Mouse (Mus musculus) embryonic facial prominence, embryonic 10.5 days (tissue): Measurements from ENCODE around the gene Card9. TPM values are rescaled to one million over a fixed set of nuclear protein-coding genes. Genes with fewer than 3 reads are reported as not detected.

Experiments
- DNase-seq: peaks from one replicate; pipeline ENCODE4 v3.0.0-alpha.2; 2017; ENCODE audit warnings: low spot score
- H3K27ac ChIP-seq: fragments of 300-500 bp; sonication (generic); replicated peaks from 2 replicates; pipeline ENCODE4 v1.5.1; 2016; ENCODE audit warnings: mild to moderate bottlenecking
- H3K27me3 ChIP-seq: fragments of 300-500 bp; sonication (generic); replicated peaks from 2 replicates; pipeline ENCODE4 v1.6.1; 2016; ENCODE audit warnings: low read depth, mild to moderate bottlenecking; ENCODE audit not compliant: poor library complexity, severe bottlenecking
- H3K36me3 ChIP-seq: fragments of 300-500 bp; sonication (generic); replicated peaks from 2 replicates; pipeline ENCODE4 v1.6.1; 2016; ENCODE audit warnings: mild to moderate bottlenecking, moderate library complexity
- H3K4me1 ChIP-seq: fragments of 300-500 bp; sonication (generic); 2 replicates; pipeline ENCODE4 v1.6.1; 2016
- H3K4me3 ChIP-seq: fragments of 300-500 bp; sonication (generic); 2 replicates; pipeline ENCODE4 v1.5.1; 2016; ENCODE audit warnings: mild to moderate bottlenecking, moderate library complexity
- H3K9me3 ChIP-seq: fragments of 300-500 bp; sonication (generic); 2 replicates; pipeline ENCODE4 v1.6.1; 2016; ENCODE audit warnings: mild to moderate bottlenecking
- WGBS: fragments of 180-500 bp; shearing (Covaris S2); methylation state at CpG from one replicate; pipeline ENCODE4 v1.1.7; 2016; 5-methylcytosine and 5-hydroxymethylcytosine counted together
- polyA plus RNA-seq: library from polyadenylated mRNA; unstranded; fragments of >200 nt; fragmentation: Nextera tagmentation; extraction: Ambion mirVana; gene quantifications from 2 replicates; pipeline ENCODE4 v1.2.1, GENCODE M21; 2016

Gene Card9
- polyA plus RNA-seq, 1 experiment from 2014 or later = 0.87 TPM

DNA sequence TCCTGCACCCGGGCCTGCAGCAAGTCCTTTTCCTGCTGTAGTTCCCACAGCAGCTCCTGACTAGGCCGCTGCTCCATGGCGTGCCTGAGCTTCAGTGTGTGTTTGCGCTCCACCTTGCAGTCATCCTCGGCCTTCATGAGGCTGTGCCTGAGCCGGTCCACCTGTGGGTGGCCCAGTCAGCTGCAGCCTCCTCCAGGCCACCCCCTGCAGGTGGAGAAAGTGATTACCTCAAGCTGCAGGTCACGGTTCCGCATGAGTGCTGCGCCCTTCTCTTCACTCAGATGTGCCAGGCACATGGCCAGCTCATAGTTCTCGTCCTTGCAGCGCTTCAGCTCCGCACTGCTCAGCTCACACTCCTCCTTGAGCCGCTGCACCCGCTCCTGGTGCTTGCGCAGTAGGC is 3.2 kb downstream of the Card9 start:
- no peaks in the 10 kb centered on the region for H3K9me3 ChIP-seq
- H3K27ac ChIP-seq = no peak overlapping the region; the same call in 1 of the 2 replicates
- WGBS = 49% methylated on average over 15 of the region's 15 CpGs
- peaks cover 7% of the 10 kb centered on the region for H3K36me3 ChIP-seq
- peaks cover 23% of the 10 kb centered on the region for H3K4me1 ChIP-seq
- H3K4me3 ChIP-seq = no peak overlapping the region
- DNase-seq = peak; percentile 17
- H3K27me3 ChIP-seq = no peaks in the 10 kb centered on the region; the same call in 1 of the 2 replicates

DNA sequence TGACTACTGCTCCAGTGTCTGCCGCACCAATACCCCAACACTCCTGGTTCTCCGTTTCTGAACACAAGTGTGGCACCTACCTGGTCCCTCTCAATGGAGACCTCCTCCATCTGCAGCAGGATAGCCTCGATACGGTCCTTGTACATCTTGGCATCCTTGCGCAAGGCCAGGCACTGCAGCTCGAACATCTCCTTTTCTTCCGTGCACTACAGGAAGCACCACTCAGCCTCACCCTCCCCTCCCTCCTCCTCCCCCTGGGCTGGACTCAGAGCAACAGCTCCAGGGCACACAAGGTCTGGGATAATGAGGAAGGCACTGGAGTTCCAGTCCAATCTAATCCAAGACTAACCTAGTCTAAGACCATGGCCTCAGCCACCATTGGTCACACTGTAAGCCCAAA is 4.0 kb downstream of the Card9 start:
- WGBS = 74% methylated on average over 7 of the region's 7 CpGs
- Histone ChIP-seq H3K4me1 (peaks cover 26% of the 10 kb centered on the region), H3K9me3 (no peaks in the 10 kb centered on the region), H3K27me3 (no peaks in the 10 kb centered on the region; the same call in 1 of the 2 replicates), H3K27ac (no peak overlapping the region), H3K4me3 (no peak overlapping the region), H3K36me3 (peaks cover 4% of the 10 kb centered on the region; the same call in 1 of the 2 replicates)
- no peak for DNase-seq

DNA sequence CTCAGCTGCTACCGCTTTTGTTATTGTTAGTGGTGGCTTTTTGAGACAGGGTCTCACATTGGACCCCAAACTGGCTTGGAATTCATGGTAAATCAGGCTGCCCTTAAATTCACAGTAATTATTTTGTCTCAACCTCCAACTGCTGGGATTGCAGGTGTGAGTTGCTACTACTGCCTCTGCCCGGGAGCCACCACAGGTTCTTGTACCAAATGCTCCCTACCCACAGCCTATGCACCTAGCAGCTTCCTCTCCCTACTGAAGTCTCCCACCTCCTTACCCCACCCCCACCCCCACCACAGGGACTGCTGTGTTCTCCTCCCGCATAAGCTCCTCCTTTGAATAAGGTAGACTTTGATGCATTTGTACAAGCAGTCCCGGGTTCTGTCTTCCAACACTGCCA is 4.5 kb downstream of the Card9 start:
- H3K36me3 ChIP-seq = peaks cover 2% of the 10 kb centered on the region; the same call in 1 of the 2 replicates
- no peak for DNase-seq
- no peak overlapping the region for H3K27ac ChIP-seq
- no peaks in the 10 kb centered on the region; the same call in 1 of the 2 replicates for H3K27me3 ChIP-seq
- peaks cover 30% of the 10 kb centered on the region for H3K4me1 ChIP-seq
- 86% methylated on average over 4 of the region's 4 CpGs for WGBS
- no peaks in the 10 kb centered on the region for H3K9me3 ChIP-seq
- no peak overlapping the region for H3K4me3 ChIP-seq

DNA sequence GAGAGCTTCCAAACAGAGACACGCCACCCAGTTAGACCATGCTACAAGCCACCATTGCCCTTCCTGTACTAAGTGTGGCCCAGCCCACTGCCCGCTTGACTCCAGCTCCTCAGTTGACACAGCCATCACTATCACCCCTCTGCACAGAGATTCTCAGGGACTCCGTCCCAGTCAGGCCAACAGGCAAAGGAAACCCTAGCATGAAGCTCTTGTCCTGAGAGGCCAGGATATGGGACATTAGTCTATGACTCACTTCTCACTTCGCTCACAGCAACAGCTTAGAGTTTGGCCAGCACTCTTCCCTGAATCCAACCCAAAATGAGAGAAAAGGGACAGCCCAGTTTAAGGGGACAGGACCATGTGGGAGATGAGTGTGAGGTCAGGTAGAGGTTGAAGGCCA is 6.3 kb downstream of the Card9 start:
- H3K4me1 ChIP-seq = peaks cover 43% of the 10 kb centered on the region
- peaks cover 14% of the 10 kb centered on the region for H3K36me3 ChIP-seq
- H3K4me3 ChIP-seq = no peak overlapping the region
- H3K9me3 ChIP-seq = no peaks in the 10 kb centered on the region
- WGBS = 94% methylated on average over 4 of the region's 4 CpGs
- H3K27me3 ChIP-seq = no peaks in the 10 kb centered on the region; the same call in 1 of the 2 replicates
- DNase-seq = no peak
- no peak overlapping the region for H3K27ac ChIP-seq

DNA sequence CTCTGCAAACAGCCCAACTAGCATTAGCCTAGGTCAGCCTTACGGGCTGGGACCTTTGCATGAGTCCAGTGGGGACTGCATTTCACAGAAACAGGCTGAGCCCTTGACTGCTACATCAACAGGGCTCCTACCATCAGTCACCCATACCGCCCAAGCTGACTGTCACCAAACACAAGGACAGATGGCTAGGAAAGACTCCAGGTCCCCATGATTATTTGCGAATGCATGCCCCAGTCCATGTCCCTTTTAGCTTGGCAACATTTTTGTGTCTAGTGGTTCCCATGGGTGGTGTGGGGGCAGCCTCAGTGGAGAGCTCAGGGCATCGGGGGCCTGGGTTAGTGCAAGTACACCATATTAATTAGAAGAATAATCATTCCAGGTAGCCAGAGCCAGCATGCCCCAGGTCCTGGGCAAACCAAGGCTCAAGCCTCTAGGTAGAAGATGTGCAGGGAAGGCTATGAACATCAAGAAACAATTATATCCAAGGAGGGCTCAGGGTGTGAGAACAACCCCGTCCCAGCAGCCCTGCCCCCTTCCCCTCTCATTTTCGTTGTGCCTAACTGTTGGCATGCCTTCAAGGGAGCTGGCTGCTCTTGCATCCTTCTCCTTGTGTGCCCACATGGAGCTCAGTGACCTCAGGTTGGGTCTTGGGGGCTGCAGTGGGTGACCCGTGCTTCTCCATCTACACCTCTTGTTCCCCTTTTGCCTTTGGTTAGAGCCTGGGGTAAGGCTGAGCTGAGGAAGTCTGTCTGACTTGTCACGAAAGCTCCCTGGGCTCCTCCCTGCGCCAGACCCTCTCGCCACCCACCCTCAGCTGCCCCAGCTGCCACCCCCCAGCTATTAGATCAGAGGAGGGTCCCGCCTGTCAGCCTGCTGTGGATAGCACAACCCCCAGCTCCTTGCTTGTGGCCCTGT is 7.4 kb downstream of the Card9 start:
- WGBS = 87% methylated on average over 11 of the region's 11 CpGs

DNA sequence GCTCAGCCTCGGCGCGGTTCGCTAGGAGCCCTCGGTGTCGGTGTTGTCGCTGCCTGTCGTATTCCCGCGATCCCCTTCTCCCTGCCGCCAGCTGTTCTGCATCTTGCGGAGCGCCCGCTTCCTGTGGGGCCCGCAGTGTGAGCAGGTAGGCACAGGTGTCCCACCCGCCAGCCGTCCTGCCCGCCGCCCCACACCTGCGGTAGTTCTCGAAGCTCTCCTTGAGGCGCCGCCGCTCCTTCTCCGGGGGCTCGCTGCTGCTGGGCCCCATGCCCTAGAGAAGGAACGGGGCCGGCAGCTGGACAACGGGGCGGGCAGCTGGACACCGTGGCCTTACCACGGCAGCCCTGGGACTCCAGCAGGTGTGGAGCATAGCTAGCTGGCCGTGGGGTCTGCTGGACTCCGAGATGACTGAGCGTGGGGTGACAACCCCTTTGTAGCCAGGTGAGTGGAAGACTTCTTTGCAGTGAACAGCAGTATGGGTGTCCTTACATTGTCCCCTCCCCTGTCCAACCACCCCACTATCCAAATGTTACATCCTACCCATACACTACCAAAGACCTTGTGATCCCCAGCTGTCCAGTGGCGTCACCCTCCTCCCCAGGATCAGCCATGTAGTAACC is 8.3 kb downstream of the Card9 start:
- WGBS = 3% methylated on average over 36 of the region's 36 CpGs
- no peak for DNase-seq
- Histone ChIP-seq H3K4me1 (peaks cover 51% of the 10 kb centered on the region), H3K27ac (peak overlapping the region; percentile 98), H3K9me3 (no peaks in the 10 kb centered on the region), H3K4me3 (peak overlapping the region; percentile 92), H3K36me3 (peaks cover 34% of the 10 kb centered on the region), H3K27me3 (no peaks in the 10 kb centered on the region; the same call in 1 of the 2 replicates)

More for the DNA sequence above, 7.4 kb downstream of the Card9 start:
- H3K27ac ChIP-seq = peak overlapping the region; percentile 98; the same call in 1 of the 2 replicates
- no peak for DNase-seq
- H3K4me3 ChIP-seq = peak overlapping the region; percentile 92
- peaks cover 25% of the 10 kb centered on the region for H3K36me3 ChIP-seq
- H3K4me1 ChIP-seq = peaks cover 47% of the 10 kb centered on the region
- no peaks in the 10 kb centered on the region for H3K9me3 ChIP-seq
- no peaks in the 10 kb centered on the region; the same call in 1 of the 2 replicates for H3K27me3 ChIP-seq

DNA sequence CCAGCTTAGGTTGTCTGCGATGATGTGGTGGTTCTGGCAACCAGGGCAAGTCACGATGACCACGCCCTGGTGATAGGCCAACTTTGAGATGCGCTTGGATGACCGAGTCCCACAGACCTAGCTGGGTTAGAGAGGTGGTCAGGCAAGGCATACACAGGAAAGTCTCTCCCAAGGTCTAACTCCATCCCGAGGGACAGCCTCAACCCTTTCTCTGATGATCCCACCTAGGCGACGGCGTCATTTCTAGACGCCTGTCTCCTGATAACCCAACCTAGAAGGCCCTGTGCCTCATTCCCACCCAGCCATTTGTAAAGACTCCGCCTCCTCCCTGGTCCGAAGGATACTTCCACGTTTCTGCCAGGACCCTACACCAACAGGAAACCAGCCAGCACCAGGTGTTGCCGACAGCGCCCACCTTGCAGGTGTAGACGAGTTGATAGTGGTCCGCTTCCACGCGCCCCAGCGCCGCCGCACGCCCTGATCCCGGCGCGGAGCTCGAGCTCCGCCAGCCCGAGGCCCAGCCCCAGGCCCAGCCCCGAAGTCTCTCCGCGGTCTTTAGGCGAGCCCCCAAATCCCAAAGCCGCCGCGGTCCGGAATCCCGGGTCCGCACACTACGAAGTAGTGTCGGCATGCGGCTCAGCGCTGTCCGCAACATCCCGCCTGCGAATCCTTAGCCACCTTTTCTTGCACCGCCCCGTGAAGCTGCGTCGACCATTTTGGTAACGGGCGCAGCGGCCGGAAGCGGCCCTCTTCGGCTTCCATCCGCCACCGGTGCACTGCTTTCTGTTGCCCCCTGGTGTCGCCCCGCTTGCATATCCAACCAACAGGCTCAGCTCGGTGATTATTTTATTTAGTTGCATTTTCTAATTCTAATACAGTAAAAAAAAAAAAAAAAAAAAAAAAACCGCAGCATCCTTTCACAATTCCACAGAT is 9.1 kb downstream of the Card9 start, which contains the start of gene Dnlz:
Gene Dnlz (minus strand): TSS at position 753 of the 933 bp plus-strand sequence.
- Histone ChIP-seq H3K36me3 (peaks cover 42% of the 10 kb centered on the region), H3K9me3 (no peaks in the 10 kb centered on the region), H3K4me1 (peaks cover 50% of the 10 kb centered on the region), H3K4me3 (peak within 1 kb of the TSS; percentile 92), H3K27ac (peak within 1 kb of the TSS; percentile 98), H3K27me3 (no peaks in the 10 kb centered on the region; the same call in 1 of the 2 replicates)
- 3% methylated on average over 62 of the region's 62 CpGs for WGBS
- peak; percentile 94 for DNase-seq

DNA sequence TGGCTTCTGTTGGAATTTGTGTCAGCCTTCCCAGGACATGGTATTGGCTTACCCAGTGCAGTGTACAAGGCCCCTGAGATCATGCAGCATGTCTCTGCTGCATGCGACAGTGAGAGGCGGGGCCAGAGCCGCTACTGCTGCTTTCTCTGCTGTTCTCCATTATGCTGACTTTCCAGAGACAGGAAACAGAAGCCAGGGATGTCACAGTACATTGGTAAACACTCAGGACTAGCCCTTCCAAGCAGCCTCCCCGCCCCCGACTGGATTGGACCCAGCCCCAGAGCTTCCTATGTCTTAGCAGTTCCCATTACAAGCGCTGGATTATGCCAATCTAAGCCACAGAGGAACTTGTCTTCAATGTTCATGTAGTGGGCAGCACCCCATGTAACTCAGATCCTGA is 12.5 kb downstream of the Card9 start:
- Histone ChIP-seq H3K27ac (peak overlapping the region; percentile 14; the same call in 1 of the 2 replicates), H3K4me1 (peaks cover 45% of the 10 kb centered on the region), H3K36me3 (peaks cover 76% of the 10 kb centered on the region), H3K9me3 (no peaks in the 10 kb centered on the region), H3K27me3 (no peaks in the 10 kb centered on the region; the same call in 1 of the 2 replicates), H3K4me3 (no peak overlapping the region)
- DNase-seq = peak; percentile 35
- 65% methylated on average over 6 of the region's 6 CpGs for WGBS

DNA sequence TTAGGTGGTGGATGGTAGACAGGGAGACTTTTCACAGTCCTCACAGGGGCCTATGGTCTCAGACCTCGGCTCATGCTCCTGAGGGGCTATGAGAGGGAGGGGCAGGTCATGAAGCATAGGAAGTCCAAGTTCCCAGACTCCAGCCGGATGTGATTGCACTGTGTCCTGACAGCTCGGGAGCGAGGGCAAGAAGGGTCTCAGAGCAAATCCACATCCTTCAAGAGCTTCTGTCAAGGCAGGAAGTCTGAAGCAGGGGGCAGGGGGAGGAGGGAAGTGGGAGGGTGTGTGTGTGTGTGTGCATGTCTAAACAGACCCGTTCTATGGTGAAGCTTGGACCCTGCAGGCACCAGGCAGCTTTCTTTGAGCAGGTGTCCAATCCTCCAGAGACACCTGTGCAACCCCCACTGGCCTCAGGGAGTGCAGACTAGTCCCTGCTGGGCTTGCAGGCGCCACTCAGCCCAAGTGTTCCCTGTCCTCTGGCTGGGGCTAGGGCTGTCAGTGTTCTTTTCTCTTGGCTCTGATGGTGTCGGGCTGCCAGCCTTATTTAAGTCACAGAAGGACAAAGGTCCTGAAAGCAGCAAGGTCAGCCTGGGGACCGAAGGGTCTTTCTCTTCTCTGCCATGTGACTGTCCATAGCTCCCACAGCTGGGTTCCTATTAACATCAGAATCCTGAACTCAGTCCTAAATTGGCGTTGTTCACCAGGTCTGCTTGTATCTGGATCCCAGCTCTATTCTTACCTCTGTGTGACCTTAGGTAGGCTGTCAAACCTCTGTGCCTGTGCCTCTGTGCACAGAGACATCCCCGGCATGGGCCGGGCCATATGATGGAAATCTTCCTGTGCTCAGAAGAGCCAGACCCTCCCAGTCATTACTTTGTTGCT is 17.9 kb downstream of the Card9 start:
- 76% methylated on average over 11 of the region's 11 CpGs for WGBS
- Histone ChIP-seq H3K36me3 (peaks cover 96% of the 10 kb centered on the region), H3K4me1 (peaks cover 13% of the 10 kb centered on the region), H3K27me3 (no peaks in the 10 kb centered on the region), H3K9me3 (no peaks in the 10 kb centered on the region), H3K27ac (no peak overlapping the region), H3K4me3 (no peak overlapping the region)
- no peak for DNase-seq

DNA sequence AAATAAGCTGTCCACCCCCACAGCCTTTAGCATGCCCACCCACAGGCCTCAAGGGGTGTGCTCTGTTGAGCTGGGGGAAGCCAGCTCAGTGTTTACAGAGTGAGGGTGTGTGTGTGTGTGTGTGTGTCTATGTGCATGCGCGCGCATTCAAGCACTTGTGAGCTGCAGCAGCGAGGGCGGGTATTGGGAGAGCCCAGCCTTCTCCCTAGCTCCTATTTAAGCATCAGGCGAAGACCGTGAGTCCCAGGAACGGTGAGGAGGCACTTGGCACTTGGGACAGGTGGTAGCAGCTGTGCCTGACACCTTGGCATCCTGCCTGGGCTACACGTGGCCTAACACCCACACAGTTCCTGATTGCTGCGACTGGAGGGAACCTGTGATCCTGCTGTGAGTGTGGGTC is 18.7 kb downstream of the Card9 start:
- no peaks in the 10 kb centered on the region for H3K9me3 ChIP-seq
- H3K27me3 ChIP-seq = no peaks in the 10 kb centered on the region
- peaks cover 88% of the 10 kb centered on the region for H3K36me3 ChIP-seq
- H3K27ac ChIP-seq = no peak overlapping the region
- 90% methylated on average over 10 of the region's 10 CpGs for WGBS
- DNase-seq = no peak
- peaks cover 5% of the 10 kb centered on the region; the same call in 1 of the 2 replicates for H3K4me1 ChIP-seq
- H3K4me3 ChIP-seq = no peak overlapping the region

DNA sequence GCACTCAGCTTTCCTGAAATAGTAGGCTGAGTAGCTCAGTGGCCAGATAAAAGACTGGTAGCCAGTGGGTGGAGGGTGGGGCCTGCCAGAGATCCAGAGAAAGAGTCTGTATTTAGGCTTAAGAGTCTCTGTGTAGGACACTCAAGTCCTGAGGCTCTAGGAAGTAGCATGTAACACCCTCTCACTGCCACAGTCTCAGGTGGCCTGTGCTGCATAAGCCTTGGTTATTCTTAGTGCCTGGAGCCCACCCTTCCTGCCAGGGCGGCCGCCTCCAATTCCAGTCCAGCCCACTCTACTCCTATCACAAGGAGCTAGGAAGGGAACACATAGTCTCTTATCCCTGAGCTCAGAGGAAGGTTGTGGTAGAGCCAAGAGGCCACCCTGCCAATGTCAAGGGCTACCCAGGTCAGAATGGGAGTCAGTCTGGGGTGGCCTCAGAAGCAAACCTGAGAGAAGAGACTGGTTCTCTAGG is 19.2 kb downstream of the Card9 start:
- peaks cover 83% of the 10 kb centered on the region for H3K36me3 ChIP-seq

More for the DNA sequence above, 19.2 kb downstream of the Card9 start:
- 98% methylated on average over 2 of the region's 2 CpGs for WGBS
- Histone ChIP-seq H3K9me3 (no peaks in the 10 kb centered on the region), H3K4me3 (no peak overlapping the region), H3K4me1 (peaks cover 4% of the 10 kb centered on the region; the same call in 1 of the 2 replicates), H3K27ac (no peak overlapping the region; the same call in 1 of the 2 replicates), H3K27me3 (no peaks in the 10 kb centered on the region)
- no peak for DNase-seq
